Mouse (Mus musculus) forebrain, embryonic 11.5 days (tissue): ENCODE measurements around the gene Gm21060. TPM values are rescaled to one million over a fixed set of nuclear protein-coding genes. Genes with fewer than 3 reads are reported as not detected.
"Not testable (repeated sequence)": the region's sequence is repeated elsewhere in the genome, so short reads cannot be mapped to it uniquely, and the experiment has no call there.

Source experiments
- ATAC-seq: fragments of 200-750 bp; cut with Nextera tagmentation; replicated peaks from 2 replicates; pipeline ENCODE4 v1.8.0; 2017; ENCODE audit warnings: moderate TSS enrichment; ENCODE audit not compliant: low FRiP score
- DNase-seq: peaks from one replicate; pipeline ENCODE4 v3.0.0-alpha.2; 2017; ENCODE audit warnings: low spot score
- H3K27ac ChIP-seq: fragments of 300-500 bp; sonication (generic); 2 replicates; pipeline ENCODE4 v1.5.1; 2014; ENCODE audit warnings: low read depth, low read length
- H3K27me3 ChIP-seq: fragments of 300-500 bp; sonication (generic); 2 replicates; pipeline ENCODE4 v1.6.1; 2014; ENCODE audit warnings: mild to moderate bottlenecking, low read length, mixed read lengths; ENCODE audit not compliant: control insufficient read depth, insufficient read depth
- H3K36me3 ChIP-seq: fragments of 300-500 bp; sonication (generic); 2 replicates; pipeline ENCODE4 v1.6.1; 2014; ENCODE audit warnings: mild to moderate bottlenecking, low read length, moderate library complexity, mixed read lengths; ENCODE audit not compliant: control insufficient read depth, insufficient read depth
- H3K4me1 ChIP-seq: fragments of 300-500 bp; sonication (generic); replicated peaks from 2 replicates; pipeline ENCODE4 v1.6.1; 2014; ENCODE audit warnings: low read length, mixed read lengths; ENCODE audit not compliant: control insufficient read depth, insufficient read depth
- H3K4me2 ChIP-seq: fragments of 300-500 bp; sonication (generic); 2 replicates; pipeline ENCODE4 v1.6.1; 2014; ENCODE audit warnings: low read depth, mild to moderate bottlenecking, low read length, moderate library complexity, mixed read lengths; ENCODE audit not compliant: severe bottlenecking
- H3K4me3 ChIP-seq: fragments of 300-500 bp; sonication (generic); 2 replicates; pipeline ENCODE4 v1.5.1; 2014; ENCODE audit warnings: low read depth, low read length
- H3K9ac ChIP-seq: fragments of 300-500 bp; sonication (generic); 2 replicates; pipeline ENCODE4 v1.6.1; 2014; ENCODE audit warnings: low read length
- H3K9me3 ChIP-seq: fragments of 300-500 bp; sonication (generic); 2 replicates; pipeline ENCODE4 v1.6.1; 2016; ENCODE audit warnings: low read length, mixed read lengths; ENCODE audit not compliant: control insufficient read depth
- WGBS: fragments of 180-500 bp; shearing (Covaris S2); extraction: QIAGEN DNeasy Blood & Tissue Kit; methylation state at CpG from one replicate; pipeline ENCODE4 v1.1.7; 2014; 5-methylcytosine and 5-hydroxymethylcytosine counted together
- polyA plus RNA-seq: library from polyadenylated mRNA; unstranded; fragments of >200 nt; fragmentation: Nextera tagmentation; extraction: Ambion mirVana; gene quantifications from 2 replicates; pipeline ENCODE4 v1.2.1, GENCODE M21; 2014

The Gm21060 gene
- polyA plus RNA-seq, 1 experiment from 2014 or later: not detected

GRCm38 (mm10) chr19:61256166-61256887, 40.5 kb downstream of the Gm21060 start:
- no peak overlapping the region for H3K4me2 ChIP-seq
- no peak overlapping the region for H3K27ac ChIP-seq
- no peaks in the 10 kb centered on the region for H3K9me3 ChIP-seq
- H3K4me1 ChIP-seq: no peaks in the 10 kb centered on the region
- 93% methylated on average over 7 of the region's 7 CpGs for WGBS
- ATAC-seq (no peak), DNase-seq (no peak)
- no peaks in the 10 kb centered on the region for H3K27me3 ChIP-seq
- H3K4me3 ChIP-seq: no peak overlapping the region
- H3K9ac ChIP-seq: no peak overlapping the region
- no peaks in the 10 kb centered on the region for H3K36me3 ChIP-seq

GRCm38 (mm10) chr19:61247334-61247733, 49.5 kb downstream of the Gm21060 start:
- not testable (repeated sequence) for H3K9me3 ChIP-seq, H3K36me3 ChIP-seq, H3K9ac ChIP-seq, H3K4me2 ChIP-seq, H3K27ac ChIP-seq, H3K4me1 ChIP-seq, H3K27me3 ChIP-seq, DNase-seq, H3K4me3 ChIP-seq, ATAC-seq
- 88% methylated on average over 4 of the region's 4 CpGs for WGBS

Other genes with a start within 250 kb of the Gm21060 start
- 25.6 and 27.1 TPM in 2 replicates for gene Zfp950, start 156.2 kb downstream of the Gm21060 start, polyA plus RNA-seq
- not detected in 2 replicates for gene Gm7102, start 120.8 kb downstream of the Gm21060 start, polyA plus RNA-seq
- gene Gm6020, start 113.2 kb downstream of the Gm21060 start, polyA plus RNA-seq: not detected in 2 replicates
- gene Csf2ra, start 68.6 kb downstream of the Gm21060 start, polyA plus RNA-seq: 17.9 and 19.2 TPM in 2 replicates